Mouse (Mus musculus): ENCODE measurements at regions not wholly inside any gene's neighbourhood (a gene's known extent, or its start where the extent isn't known, plus 50 kb on each side); places are given as distances from the start of the nearest gene placed in this dataset.

DNA sequence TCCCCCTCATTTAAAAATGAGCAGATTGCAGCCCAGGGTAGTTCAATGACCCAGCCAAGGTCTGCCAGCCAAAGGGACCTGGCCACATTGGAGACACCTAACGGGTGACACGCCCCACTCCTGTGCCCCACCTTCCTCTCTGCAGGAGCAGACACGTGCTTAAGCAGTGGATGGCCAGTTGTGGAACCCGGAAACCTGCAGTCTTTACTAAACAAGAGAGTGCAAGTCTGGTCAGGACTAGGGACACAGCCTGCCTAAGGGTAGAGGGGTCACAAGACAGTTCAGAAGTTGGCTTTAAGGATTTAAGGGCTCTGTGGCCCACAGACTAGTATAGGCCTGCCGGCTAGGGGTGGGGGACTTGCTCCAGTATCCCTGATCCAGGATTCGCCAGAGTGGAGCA, 179.2 kb upstream of the Gm4791 start:
- Histone ChIP-seq H3K79me2 (ENCODE audit: control insufficient read depth, insufficient read depth, low read length, poor library complexity) (no peaks in the 10 kb centered on the region), H3K4me3 (ENCODE audit: control insufficient read depth in 1 of 2, insufficient read depth in 1 of 2, low read depth in 2 of 2, low read length in 2 of 2) (no peak overlapping the region), H3K27me3 (ENCODE audit: control insufficient read depth in 1 of 2, insufficient read depth in 2 of 2, low read length in 2 of 2) (no peaks in the 10 kb centered on the region), H3K9ac (ENCODE audit: control insufficient read depth, low read depth, low read length, poor library complexity, severe bottlenecking) (no peak overlapping the region), H3K27ac (ENCODE audit: control insufficient read depth, low read depth, low read length) (no peak overlapping the region), H3K36me3 (ENCODE audit: control insufficient read depth in 1 of 2, insufficient read depth in 2 of 2, low read length in 2 of 2) (no peaks in the 10 kb centered on the region), H3K9me3 (replicated peaks; ENCODE audit: insufficient read depth, low read length) (no peaks in the 10 kb centered on the region), H3K4me1 (ENCODE audit: control insufficient read depth in 1 of 2, insufficient read depth in 2 of 2, low read length in 2 of 2) (no peaks in the 10 kb centered on the region)
- no peak for DNase-seq (ENCODE audit: low read depth, low spot score)
- TF ChIP-seq TAL1 (IDR thresholded peaks at IDR 0.05; ENCODE audit: low read length) (no peak), ZMIZ1 (IDR thresholded peaks at IDR 0.05; ENCODE audit: low read depth, low read length) (no peak), TCF12 (IDR thresholded peaks at IDR 0.05; ENCODE audit: low read depth, low read length) (no peak), HCFC1 (IDR thresholded peaks at IDR 0.05; ENCODE audit: low read depth, low read length) (no peak), POLR2A (IDR thresholded peaks at IDR 0.05; ENCODE audit: control insufficient read depth in 1 of 2, insufficient read depth in 1 of 2, low read depth in 1 of 2, low read length in 2 of 2, poor library complexity in 1 of 2) (no peak), USF1 (IDR thresholded peaks at IDR 0.05; ENCODE audit: low read depth, low read length) (no peak), TBP (IDR thresholded peaks at IDR 0.05; ENCODE audit: low read depth, low read length) (no peak), NELFE (IDR thresholded peaks at IDR 0.05; ENCODE audit: low read depth, low read length) (no peak), ELF1 (IDR thresholded peaks at IDR 0.05; ENCODE audit: low read depth, low read length) (no peak), POLR2AphosphoS5 (IDR thresholded peaks at IDR 0.05; ENCODE audit: borderline replicate concordance, low read depth, low read length) (no peak), RAD21 (IDR thresholded peaks at IDR 0.05; ENCODE audit: low read depth, low read length) (no peak), KAT2A (conservative IDR thresholded peaks at IDR 0.05; ENCODE audit: low read depth, low read length) (no peak), UBTF (IDR thresholded peaks at IDR 0.05; ENCODE audit: borderline replicate concordance, insufficient read depth, low read depth, low read length) (no peak), MAFK (IDR thresholded peaks at IDR 0.05; ENCODE audit: borderline replicate concordance, low read depth, low read length) (no peak), GABPA (IDR thresholded peaks at IDR 0.05; ENCODE audit: low read depth, low read length) (no peak), ETS1 (IDR thresholded peaks at IDR 0.05; ENCODE audit: low read depth, low read length) (no peak), MXI1 (IDR thresholded peaks at IDR 0.05; ENCODE audit: low read depth, low read length) (no peak)

DNA sequence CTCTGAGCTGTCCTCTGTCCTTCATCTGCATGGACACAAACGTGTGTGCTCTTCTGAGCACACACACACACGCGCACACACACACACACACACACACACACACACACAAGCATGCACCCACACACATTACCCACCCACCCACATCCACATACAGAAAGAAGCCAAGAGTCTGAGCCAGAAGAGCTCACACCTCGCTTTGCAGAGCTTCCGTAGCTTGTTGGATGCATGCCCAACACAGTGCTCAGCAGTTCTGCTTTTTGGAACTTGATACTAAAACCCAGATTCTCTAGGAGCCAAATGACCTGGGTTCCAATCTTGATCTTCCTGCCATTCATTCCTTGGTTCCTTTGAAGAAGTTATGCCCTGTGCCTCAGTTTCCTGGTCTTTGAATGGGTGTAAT, 182.4 kb upstream of the Gm4791 start:
- H3K9ac ChIP-seq (ENCODE audit: control insufficient read depth, low read depth, low read length, poor library complexity, severe bottlenecking) = no peak overlapping the region
- H3K27me3 ChIP-seq (ENCODE audit: control insufficient read depth in 1 of 2, insufficient read depth in 2 of 2, low read length in 2 of 2) = no peaks in the 10 kb centered on the region
- no peaks in the 10 kb centered on the region for H3K4me1 ChIP-seq (ENCODE audit: control insufficient read depth in 1 of 2, insufficient read depth in 2 of 2, low read length in 2 of 2)
- H3K4me3 ChIP-seq (ENCODE audit: control insufficient read depth in 1 of 2, insufficient read depth in 1 of 2, low read depth in 2 of 2, low read length in 2 of 2) = no peak overlapping the region
- H3K79me2 ChIP-seq (ENCODE audit: control insufficient read depth, insufficient read depth, low read length, poor library complexity) = no peaks in the 10 kb centered on the region
- TF ChIP-seq MYB (IDR thresholded peaks at IDR 0.05; ENCODE audit: low read depth, low read length) = no peak
- TF ChIP-seq MEF2A (IDR thresholded peaks at IDR 0.05; ENCODE audit: extremely low read depth, insufficient replicate concordance, low read depth, low read length, poor library complexity, severe bottlenecking) = no peak
- TF ChIP-seq NRF1 (IDR thresholded peaks at IDR 0.05; ENCODE audit: insufficient read depth, low read depth, low read length, poor library complexity, severe bottlenecking) = no peak
- no peak for TF ChIP-seq EP300 (IDR thresholded peaks at IDR 0.05; ENCODE audit: low read depth in 1 of 2, low read length in 2 of 2)
- DNase-seq (ENCODE audit: low read depth, low spot score) = no peak
- H3K27ac ChIP-seq (ENCODE audit: control insufficient read depth, low read depth, low read length) = no peak overlapping the region
- no peaks in the 10 kb centered on the region for H3K9me3 ChIP-seq (replicated peaks; ENCODE audit: insufficient read depth, low read length)
- no peaks in the 10 kb centered on the region for H3K36me3 ChIP-seq (ENCODE audit: control insufficient read depth in 1 of 2, insufficient read depth in 2 of 2, low read length in 2 of 2)

Data from MEL (cell line).